10 mouse cellular contexts compared by ENCODE assay signal in genomic region chr7:73657283-73657682, GRCm38 (mm10).
DNase-seq lines count a peak whose midpoint lies in the region; ATAC-seq and TF ChIP-seq lines count a peak whose summit lies in the region.
"Had no signal": no experiment of that assay in that cellular context is flagged by ENCODE, and none has a peak within 500 bp of the region (broad histone marks: within the 10 kb centered on the region; RNA-seq: fewer than 3 reads in every experiment).

No protein-coding gene starts in this region.

- H3K36me3 ChIP-seq in testis, adult 2 months (ENCODE audit: control insufficient read depth, insufficient read depth, low read length): no peaks in the 10 kb centered on the region
- H3K36me3 ChIP-seq in heart, embryonic 11.5 days (ENCODE audit: control insufficient read depth, insufficient read depth, low read length): no peaks in the 10 kb centered on the region
- no peaks in the 10 kb centered on the region for H3K36me3 ChIP-seq in kidney, embryonic 15.5 days
- no peaks in the 10 kb centered on the region for H3K36me3 ChIP-seq in intestine, embryonic 16.5 days (ENCODE audit: control insufficient read depth, insufficient read depth, low read length)
- H3K36me3 ChIP-seq: limb, embryonic 13.5 days had no signal

- 33% methylated on average over 7 of the region's 7 CpGs for WGBS in heart, embryonic 11.5 days (ENCODE audit: insufficient replicate concordance)
- WGBS in kidney, embryonic 15.5 days: 25% methylated on average over 7 of the region's 7 CpGs
- WGBS in intestine, embryonic 16.5 days: 47% methylated on average over 7 of the region's 7 CpGs

- no peak overlapping the region for H3K4me2 ChIP-seq in heart, embryonic 11.5 days
- H3K4me2 ChIP-seq in kidney, embryonic 15.5 days: no peak overlapping the region
- H3K4me2 ChIP-seq in intestine, embryonic 16.5 days (ENCODE audit: low read depth, low read length): no peak overlapping the region
- H3K4me2 ChIP-seq: limb, embryonic 13.5 days had no signal

- 0 out of 2 replicates have a peak overlapping the region, but pooled peaks have one; percentile 5 for H3K9ac ChIP-seq in heart, embryonic 11.5 days (ENCODE audit: low read depth, low read length)
- no peak overlapping the region for H3K9ac ChIP-seq in kidney, embryonic 15.5 days
- H3K9ac ChIP-seq in intestine, embryonic 16.5 days (ENCODE audit: low read depth, low read length): no peak overlapping the region
- H3K9ac ChIP-seq: limb, embryonic 13.5 days had no signal

- no peaks in the 10 kb centered on the region for H3K4me1 ChIP-seq in testis, adult 2 months (ENCODE audit: control insufficient read depth, insufficient read depth, low read length)
- no peaks in the 10 kb centered on the region; the same call in 1 of the 2 replicates for H3K4me1 ChIP-seq in heart, embryonic 11.5 days (ENCODE audit: control insufficient read depth, insufficient read depth, low read length)
- peaks cover 13% of the 10 kb centered on the region for H3K4me1 ChIP-seq in kidney, embryonic 15.5 days
- H3K4me1 ChIP-seq in intestine, embryonic 16.5 days (ENCODE audit: control insufficient read depth, insufficient read depth, low read length): no peaks in the 10 kb centered on the region

- no peaks in the 10 kb centered on the region for H3K27me3 ChIP-seq in testis, adult 2 months (ENCODE audit: control insufficient read depth, insufficient read depth, low read length)
- H3K27me3 ChIP-seq in heart, embryonic 11.5 days (ENCODE audit: control insufficient read depth, insufficient read depth, low read length): no peaks in the 10 kb centered on the region
- 0 out of 2 replicates have a peak, but pooled peaks cover 9% of the 10 kb centered on the region for H3K27me3 ChIP-seq in kidney, embryonic 15.5 days
- H3K27me3 ChIP-seq in intestine, embryonic 16.5 days (replicated peaks; ENCODE audit: control insufficient read depth, insufficient read depth, low read length): no peaks in the 10 kb centered on the region

- no peak for TF ChIP-seq CTCF in testis, adult 2 months (IDR thresholded peaks at IDR 0.05; ENCODE audit: control insufficient read depth, insufficient read depth, insufficient replicate concordance, low read depth, low read length)

- no peak for DNase-seq in testis, postnatal 14 days (ENCODE audit: low spot score)
- DNase-seq in testis, postnatal 10 days (ENCODE audit: low spot score): peak; percentile 46
- no peak for DNase-seq in urinary bladder, postnatal 36 days (ENCODE audit: low spot score in 2 of 2)
- DNase-seq: thymus, adult 18-20 months had no signal

- no peak; the same call in 1 of the 2 replicates for ATAC-seq in heart, embryonic 11.5 days (replicated peaks; ENCODE audit: insufficient number of reproducible peaks, low FRiP score, low TSS enrichment)
- ATAC-seq in kidney, embryonic 15.5 days (replicated peaks; ENCODE audit: low FRiP score): peak; percentile 52
- no peak for ATAC-seq in intestine, embryonic 16.5 days

- no peaks in the 10 kb centered on the region for H3K9me3 ChIP-seq in heart, embryonic 11.5 days (replicated peaks; ENCODE audit: control insufficient read depth, low read length)
- H3K9me3 ChIP-seq in kidney, embryonic 15.5 days (replicated peaks): no peaks in the 10 kb centered on the region
- no peaks in the 10 kb centered on the region for H3K9me3 ChIP-seq in intestine, embryonic 16.5 days (ENCODE audit: control insufficient read depth, low read length)

- no peak overlapping the region for H3K27ac ChIP-seq in testis, adult 2 months (ENCODE audit: control insufficient read depth, insufficient read depth, low read depth, low read length)
- no peak overlapping the region for H3K27ac ChIP-seq in heart, embryonic 11.5 days (ENCODE audit: low read depth, low read length)
- H3K27ac ChIP-seq in kidney, embryonic 15.5 days: peak overlapping the region; percentile 61; the same call in 1 of the 2 replicates
- H3K27ac ChIP-seq in intestine, embryonic 16.5 days (ENCODE audit: low read length): no peak overlapping the region
- H3K27ac ChIP-seq: limb, embryonic 13.5 days had no signal

- TF ChIP-seq POLR2A in testis, adult 2 months (IDR thresholded peaks at IDR 0.05; ENCODE audit: control insufficient read depth, low read depth, low read length): no peak

- peak overlapping the region; percentile 16 for H3K4me3 ChIP-seq in testis, adult 2 months (ENCODE audit: control insufficient read depth, low read depth, low read length)
- H3K4me3 ChIP-seq in heart, embryonic 11.5 days (ENCODE audit: low read depth, low read length): no peak overlapping the region
- no peak overlapping the region for H3K4me3 ChIP-seq in kidney, embryonic 15.5 days (replicated peaks)
- no peak overlapping the region for H3K4me3 ChIP-seq in intestine, embryonic 16.5 days (ENCODE audit: low read length)
- H3K4me3 ChIP-seq: limb, embryonic 13.5 days; myocyte had no signal
